Mouse (Mus musculus): ENCODE measurements around the gene Gm38431. TPM values are rescaled to one million over a fixed set of nuclear protein-coding genes. Genes with fewer than 3 reads are reported as not detected.

Gm38431 gene
- 6.8 TPM for polyA plus RNA-seq (2017; shearing (Covaris generic))

GRCm38 (mm10) chr9:21091707-21092320 lies at the start of gene Gm38431, which contains the start of gene Raver1:
Gm38431 (minus strand) TSS chr9:21091997.
Raver1 (minus strand) TSS chr9:21092008.

DNA sequence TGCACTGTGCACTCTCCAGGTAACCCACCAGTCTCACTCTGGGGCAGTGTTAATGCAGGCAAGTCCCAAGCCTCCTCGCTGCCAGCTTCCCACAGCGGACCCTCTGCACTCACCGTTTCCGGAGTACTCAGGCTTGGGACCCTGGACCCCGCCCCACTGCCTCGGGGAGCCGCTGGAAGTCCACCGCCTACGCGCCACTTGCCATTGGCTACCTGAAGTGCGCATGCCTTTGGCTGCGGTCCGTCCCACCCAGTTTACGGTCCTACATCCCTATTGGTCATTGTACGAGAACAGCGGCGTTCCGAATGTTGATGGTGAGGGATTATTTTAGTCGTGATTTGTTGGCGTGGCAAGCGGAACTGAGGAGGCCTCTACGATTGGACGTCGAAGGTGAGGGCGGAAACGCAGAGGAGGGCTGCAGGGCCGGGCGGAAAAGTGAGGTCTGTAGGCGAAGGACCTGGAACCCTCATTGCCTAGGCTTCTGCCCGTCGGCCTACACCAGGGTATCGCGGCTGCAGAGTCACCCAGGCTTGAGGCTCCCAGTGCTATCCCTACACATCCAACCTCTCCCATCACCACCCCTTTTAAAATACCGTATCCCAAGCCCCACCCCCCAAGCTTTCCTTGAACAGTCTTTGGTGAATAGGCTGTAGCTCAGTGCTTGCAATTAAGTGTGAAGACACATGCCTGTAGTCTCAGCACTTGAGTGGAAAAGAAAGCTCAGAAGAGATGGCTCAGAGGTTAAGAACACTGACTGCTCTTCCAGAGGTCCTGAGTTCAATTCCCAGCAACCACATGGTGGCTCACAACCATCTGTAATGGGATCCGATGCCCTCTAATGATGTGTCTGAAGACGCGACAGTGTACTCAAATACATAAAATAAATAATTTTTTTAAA lies 39.5 kb upstream of the Gm38431 start, which contains the start of gene Tyk2:
TSS of gene Tyk2 (minus strand) at position 185 of the 898 bp plus-strand sequence.

DNA sequence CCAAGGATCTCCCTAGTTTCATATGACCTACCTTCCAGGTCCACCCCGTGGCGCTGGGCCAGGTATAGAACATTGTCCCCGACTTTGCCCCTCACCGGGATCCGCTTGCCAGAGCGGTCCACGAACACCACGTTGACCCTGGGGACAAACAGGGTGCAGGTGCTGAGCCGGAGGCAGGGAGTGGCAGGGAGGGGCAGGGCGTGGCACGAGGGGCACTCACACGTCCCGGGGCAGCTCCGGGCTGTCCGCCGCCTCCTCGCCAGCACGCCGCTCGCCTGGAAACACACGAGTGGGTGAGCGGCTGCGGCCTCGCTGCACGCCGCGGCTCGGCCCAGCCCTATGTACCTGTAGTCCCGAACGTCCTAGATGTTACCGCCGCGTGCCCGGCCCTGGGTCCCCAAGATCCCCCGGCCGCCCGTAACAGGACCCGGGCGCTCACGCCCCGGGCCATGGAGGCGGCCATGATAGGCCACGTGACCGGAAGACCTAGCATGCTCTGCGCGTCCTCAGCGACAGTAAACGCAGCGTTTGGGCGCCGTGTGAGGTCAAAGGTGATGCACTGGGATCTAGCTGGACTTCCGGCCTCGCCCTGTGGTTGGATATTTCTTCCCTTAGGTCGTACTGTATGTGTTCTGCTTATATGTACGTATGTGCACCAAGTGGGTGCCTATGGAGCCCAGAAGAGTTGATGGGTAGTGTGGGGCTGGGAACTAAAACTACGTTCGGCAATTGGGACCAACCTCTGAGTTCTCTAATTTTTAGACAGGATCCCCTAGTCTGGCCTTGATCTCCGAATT lies 18.6 kb downstream of the Gm38431 start, which contains the start of the genes Gm49373 and Fdx1l:
TSS of gene Gm49373 (minus strand) at position 53 of the 797 bp plus-strand sequence.
TSS of gene Fdx1l (minus strand) at position 571 of the 797 bp plus-strand sequence.

GRCm38 (mm10) chr9:21067006-21067684 lies 24.7 kb downstream of the Gm38431 start, which contains the start of gene Zglp1:
Zglp1 (minus strand) TSS chr9:21067093.

GRCm38 (mm10) chr9:21031896-21032351 lies 59.9 kb downstream of the Gm38431 start, which contains the start of gene Icam5:
Icam5 (plus strand) TSS chr9:21032073.

GRCm38 (mm10) chr9:21029291-21030054 lies 62.3 kb downstream of the Gm38431 start, which contains the start of gene Icam4:
Icam4 (plus strand) TSS chr9:21029373.

Other genes with a start within 250 kb of the Gm38431 start
- 52.0 TPM for gene A230050P20Rik, start 223.4 kb downstream of the Gm38431 start, polyA plus RNA-seq (2017; shearing (Covaris generic))
- gene Angptl6, start 212.3 kb downstream of the Gm38431 start, polyA plus RNA-seq (2017; shearing (Covaris generic)), result 0.49 TPM
- gene Ppan, start 203.8 kb downstream of the Gm38431 start, polyA plus RNA-seq (2017; shearing (Covaris generic)), result 84.2 TPM
- 248 TPM for gene Eif3g, start 193.4 kb downstream of the Gm38431 start, polyA plus RNA-seq (2017; shearing (Covaris generic))
- 92.3 TPM for gene Dnmt1, start 132.1 kb downstream of the Gm38431 start, polyA plus RNA-seq (2017; shearing (Covaris generic))
- 24.4 TPM for gene S1pr2, start 115.2 kb downstream of the Gm38431 start, polyA plus RNA-seq (2017; shearing (Covaris generic))
- 128 TPM for gene Mrpl4, start 89.3 kb downstream of the Gm38431 start, polyA plus RNA-seq (2017; shearing (Covaris generic))
- 132 TPM for gene Icam1, start 76.0 kb downstream of the Gm38431 start, polyA plus RNA-seq (2017; shearing (Covaris generic))
- gene Icam4, start 62.6 kb downstream of the Gm38431 start, polyA plus RNA-seq (2017; shearing (Covaris generic)), result 1.9 TPM
- 0.79 TPM for gene Icam5, start 59.9 kb downstream of the Gm38431 start, polyA plus RNA-seq (2017; shearing (Covaris generic))
- gene Zglp1, start 24.9 kb downstream of the Gm38431 start, polyA plus RNA-seq (2017; shearing (Covaris generic)), result not detected
- gene Gm49373, start 18.9 kb downstream of the Gm38431 start, polyA plus RNA-seq (2017; shearing (Covaris generic)), result 0.20 TPM
- 35.0 TPM for gene Fdx1l, start 18.4 kb downstream of the Gm38431 start, polyA plus RNA-seq (2017; shearing (Covaris generic))
- gene Raver1, start within 50 bp of the Gm38431 start, polyA plus RNA-seq (2017; shearing (Covaris generic)), result 73.3 TPM
- 118 TPM for gene Tyk2, start 39.2 kb upstream of the Gm38431 start, polyA plus RNA-seq (2017; shearing (Covaris generic))
- gene Cdc37, start 58.0 kb upstream of the Gm38431 start, polyA plus RNA-seq (2017; shearing (Covaris generic)), result 330 TPM
- gene Pde4a, start 73.7 kb upstream of the Gm38431 start, polyA plus RNA-seq (2017; shearing (Covaris generic)), result 0.72 TPM
- gene Keap1, start 147.4 kb upstream of the Gm38431 start, polyA plus RNA-seq (2017; shearing (Covaris generic)), result 39.3 TPM
- gene S1pr5, start 156.4 kb upstream of the Gm38431 start, polyA plus RNA-seq (2017; shearing (Covaris generic)), result not detected
- gene Atg4d, start 173.3 kb upstream of the Gm38431 start, polyA plus RNA-seq (2017; shearing (Covaris generic)), result 63.6 TPM
- gene Kri1, start 196.0 kb upstream of the Gm38431 start, polyA plus RNA-seq (2017; shearing (Covaris generic)), result 37.6 TPM
- 104 TPM for gene Cdkn2d, start 199.4 kb upstream of the Gm38431 start, polyA plus RNA-seq (2017; shearing (Covaris generic))
- gene Ap1m2, start 220.3 kb upstream of the Gm38431 start, polyA plus RNA-seq (2017; shearing (Covaris generic)), result 2.0 TPM
- gene Slc44a2, start 228.7 kb upstream of the Gm38431 start, polyA plus RNA-seq (2017; shearing (Covaris generic)), result 543 TPM